Mouse (Mus musculus): ENCODE results near the gene Myof.

DNA sequence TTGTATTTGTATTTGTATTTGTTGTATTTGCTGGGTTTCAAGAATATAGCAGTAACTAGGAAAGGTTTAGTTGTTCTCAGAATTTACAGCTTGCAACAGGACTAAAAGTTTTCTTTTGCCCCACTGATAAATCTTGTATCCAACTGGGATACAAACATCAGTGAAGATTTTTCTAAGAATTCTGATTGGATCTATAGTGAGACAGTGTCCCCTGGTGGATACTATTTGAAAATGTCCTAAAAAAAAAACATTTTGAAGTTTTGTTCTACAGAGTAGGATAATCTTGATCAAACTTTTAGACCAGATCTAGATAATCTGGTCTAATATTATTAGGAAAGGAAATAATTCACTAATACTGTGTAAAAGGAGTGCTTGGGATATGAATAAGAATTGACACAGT is 106.3 kb downstream of the Myof start:
- no peak for TF ChIP-seq CTCF (IDR thresholded peaks at IDR 0.05; ENCODE audit: borderline replicate concordance, insufficient read depth, low read length)
- TF ChIP-seq POLR2A (IDR thresholded peaks at IDR 0.05; ENCODE audit: low read depth, low read length): no peak

All from embryonic fibroblast, embryonic 13.5 days (primary cell).